Mouse (Mus musculus) lung, postnatal 36 days (tissue): ENCODE measurements around the gene Arfip1.

Source experiments
- DNase-seq: peaks from one replicate; pipeline ENCODE4 v3.0.0; 2022; ENCODE audit warnings: mixed read lengths

The Arfip1 gene

DNA sequence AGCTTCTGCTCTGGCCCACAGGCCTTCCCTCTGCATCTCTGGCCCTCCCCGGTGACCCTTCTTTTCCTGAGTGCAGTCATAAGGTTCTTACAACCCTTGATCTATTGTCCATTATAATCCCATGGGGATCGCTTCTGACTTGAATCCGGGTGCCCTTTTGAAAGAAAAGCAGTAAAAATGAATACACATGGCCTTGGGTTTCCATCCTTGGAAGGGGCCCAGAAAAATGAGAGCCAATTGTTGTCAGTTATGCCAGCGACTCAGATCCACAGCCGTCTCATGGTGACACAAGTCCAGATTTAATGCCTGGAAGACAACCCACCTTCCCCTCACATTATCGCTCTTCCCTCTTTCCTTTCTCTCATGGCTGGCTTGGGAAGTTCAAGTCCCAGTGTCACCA, 100.3 kb downstream of the Arfip1 start:
- no peak for DNase-seq

DNA sequence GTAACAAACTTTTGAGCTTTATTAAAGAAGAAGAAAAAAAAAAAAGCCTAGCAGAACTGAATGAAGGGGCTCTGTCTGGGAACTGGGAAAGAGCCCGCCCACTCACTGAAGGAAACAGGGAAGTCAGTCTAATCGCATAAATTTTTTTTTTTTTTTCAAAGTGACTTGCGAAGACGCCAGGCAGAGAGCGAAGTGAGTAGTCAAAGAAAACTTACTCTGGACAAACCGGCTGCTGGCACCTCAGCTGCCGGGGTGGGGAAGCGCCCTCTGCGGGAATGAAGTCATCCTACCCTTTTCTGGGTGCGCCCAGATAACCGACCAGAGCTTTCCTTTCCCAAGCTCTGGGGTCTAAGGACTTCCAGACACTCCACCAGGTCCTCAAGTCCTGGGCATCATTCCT, 101.3 kb downstream of the Arfip1 start:
- peak; percentile 74 for DNase-seq

DNA sequence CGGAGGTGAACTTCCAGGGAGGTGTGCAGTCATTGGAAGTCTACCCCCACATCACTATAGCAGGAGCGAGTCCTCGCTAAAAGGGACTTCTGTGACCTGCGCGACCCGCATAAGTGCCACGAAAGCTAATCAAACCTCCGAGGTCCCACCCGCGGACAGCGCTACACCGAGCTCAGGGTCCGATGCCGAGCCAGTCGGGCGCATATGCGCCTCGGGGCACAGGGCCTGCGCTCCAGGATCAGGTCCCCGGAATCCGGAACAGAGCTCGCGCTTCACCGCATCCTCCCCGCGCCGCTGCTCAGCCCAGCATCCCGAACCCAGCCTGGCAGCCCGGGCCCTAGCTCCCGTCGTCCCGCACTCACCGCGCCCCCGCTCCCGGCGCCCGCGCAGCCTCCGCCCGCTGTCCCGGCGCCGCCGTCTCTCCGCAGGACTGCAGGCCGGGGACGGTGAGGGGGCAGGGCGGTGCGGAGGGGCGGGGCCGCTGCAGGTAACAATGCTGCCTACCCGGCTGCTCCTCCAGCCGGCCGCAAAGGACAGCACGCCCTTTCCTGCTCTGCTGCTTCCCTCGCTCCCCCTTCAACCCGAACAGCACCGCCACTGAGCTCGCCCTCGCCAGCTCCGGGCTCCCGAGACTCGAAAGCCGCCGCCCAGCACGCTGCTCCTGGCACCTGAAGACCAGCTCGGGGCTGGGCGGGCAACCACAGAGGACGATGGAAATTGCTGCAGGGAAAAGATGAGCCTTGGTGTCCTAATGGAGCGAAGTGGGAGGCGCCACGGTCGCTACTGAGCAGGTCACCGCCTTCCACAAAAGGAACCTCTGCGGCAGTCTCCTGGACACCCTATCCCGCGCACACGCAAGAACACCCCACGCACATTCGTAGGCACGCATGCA, 102.2 kb downstream of the Arfip1 start, which contains the start of gene Fhdc1:
Gene Fhdc1, minus strand, starts transcription at position 424 of the 892 bp plus-strand sequence.
- peak; percentile 80 for DNase-seq

DNA sequence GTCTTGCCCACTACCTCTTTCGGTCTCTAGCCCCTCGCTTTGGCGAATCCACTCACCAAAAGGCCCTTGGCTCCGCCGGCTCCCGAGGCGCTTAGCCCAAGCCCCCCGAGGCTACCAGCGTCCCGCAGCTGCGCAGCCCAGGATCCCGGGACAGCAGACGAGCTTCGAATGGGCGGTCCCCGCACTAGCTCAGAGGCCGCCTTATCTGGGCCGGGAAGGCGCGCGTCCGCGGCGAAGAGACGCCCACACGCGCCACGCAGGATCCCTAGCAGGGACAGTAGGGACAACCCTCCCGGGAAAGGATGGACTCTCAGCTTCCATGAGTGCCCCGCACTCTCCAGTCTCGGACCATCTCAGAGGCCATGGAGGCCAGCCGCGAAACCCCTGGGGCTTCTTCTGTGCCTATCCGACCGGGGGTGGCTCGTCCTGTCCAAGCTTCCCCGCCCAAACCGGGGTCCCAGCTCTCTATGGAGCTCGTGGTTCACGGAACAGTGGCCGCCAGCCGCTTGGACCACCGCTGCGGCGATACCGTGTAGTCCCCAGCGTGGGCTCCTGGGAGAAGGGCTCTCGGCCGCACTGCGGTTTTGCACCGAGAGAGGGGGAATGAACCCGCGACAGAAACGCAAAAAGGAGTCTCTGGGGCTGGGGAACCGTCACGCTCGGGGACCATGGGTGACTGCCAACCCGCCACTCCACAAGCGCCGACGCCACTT, 103.0 kb downstream of the Arfip1 start:
- peak; percentile 67 for DNase-seq

DNA sequence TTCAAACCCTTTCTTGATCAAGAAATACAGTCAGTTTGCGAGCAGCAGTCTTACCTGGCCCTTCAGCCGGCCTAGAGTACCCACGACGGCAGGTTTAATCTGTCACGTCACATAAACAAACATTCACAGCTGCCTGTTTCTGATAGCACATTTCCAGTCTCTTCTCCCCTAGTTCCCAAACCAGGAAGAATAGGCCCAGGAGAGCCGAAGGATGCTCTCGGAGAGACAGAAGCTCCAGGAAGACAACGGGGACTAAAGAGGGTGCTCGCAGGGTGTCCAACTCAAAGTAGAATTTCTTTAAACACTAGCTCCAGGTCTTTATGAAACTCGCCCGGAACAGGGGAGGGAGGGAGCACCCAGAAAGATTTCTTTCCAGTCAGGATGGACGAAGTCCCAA, 103.5 kb downstream of the Arfip1 start:
- no peak for DNase-seq

DNA sequence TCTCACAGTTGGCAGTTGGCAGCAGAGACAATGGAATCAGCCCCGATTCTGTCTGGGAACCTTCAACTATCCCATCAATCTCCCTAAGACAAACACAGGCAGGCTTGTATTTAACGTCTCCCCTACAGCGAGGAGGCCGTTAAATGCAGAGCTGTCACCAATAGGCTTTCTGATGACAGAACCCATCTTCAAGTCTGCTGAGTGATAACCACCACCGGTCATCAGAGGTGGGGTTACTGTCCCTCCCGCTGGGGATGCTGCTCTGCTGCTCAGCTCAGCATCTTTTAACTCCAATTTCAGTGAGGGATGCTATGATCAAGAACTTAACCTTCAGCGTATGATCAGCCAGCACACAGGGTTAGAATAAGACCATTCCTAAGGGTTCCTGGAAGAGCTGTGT, 104.2 kb downstream of the Arfip1 start:
- no peak for DNase-seq

DNA sequence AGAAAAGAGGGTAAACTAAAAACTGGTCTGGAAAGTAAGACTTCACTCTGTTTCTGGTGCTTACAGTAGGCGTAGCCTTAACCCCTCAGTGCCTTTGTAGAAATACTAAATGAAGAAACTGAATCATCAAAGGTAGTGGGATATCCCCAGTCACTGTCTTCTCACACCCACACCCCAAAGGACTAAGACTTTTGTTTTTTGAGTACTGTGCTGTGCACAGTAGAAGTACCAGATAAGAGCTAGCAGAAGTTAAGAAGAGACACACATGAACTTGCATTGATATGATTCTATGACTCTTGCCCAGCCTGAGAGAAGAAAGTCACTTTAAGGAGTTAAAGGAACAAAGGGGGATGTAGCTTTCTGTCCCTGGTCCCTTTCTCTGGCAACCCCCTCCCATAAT, 104.9 kb downstream of the Arfip1 start:
- no peak for DNase-seq

GRCm38 (mm10) chr3:84474981-84475775, 107.2 kb downstream of the Arfip1 start:
- no peak for DNase-seq

DNA sequence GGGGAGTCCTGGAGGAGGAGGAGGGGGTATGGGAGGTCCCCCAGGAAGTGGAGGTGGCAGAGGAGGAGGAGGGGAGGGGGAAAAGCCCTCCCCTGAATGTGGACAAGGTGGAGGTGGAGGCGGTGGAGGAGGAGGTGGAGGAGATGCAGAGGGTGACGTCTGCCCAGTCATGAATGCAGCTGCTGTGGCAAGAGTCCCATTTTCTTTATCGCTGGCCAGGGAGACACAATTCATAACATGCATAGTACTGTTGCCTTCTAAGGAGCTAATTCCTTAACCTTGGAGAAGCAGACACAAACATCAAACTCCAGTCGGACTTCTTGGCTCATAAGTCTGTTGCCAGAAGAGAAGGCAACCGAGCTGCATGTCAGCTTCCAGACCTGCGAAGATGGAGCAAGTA, 108.0 kb downstream of the Arfip1 start:
- DNase-seq, result no peak

GRCm38 (mm10) chr3:84472955-84473354, 109.5 kb downstream of the Arfip1 start:
- DNase-seq, result peak; percentile 56

DNA sequence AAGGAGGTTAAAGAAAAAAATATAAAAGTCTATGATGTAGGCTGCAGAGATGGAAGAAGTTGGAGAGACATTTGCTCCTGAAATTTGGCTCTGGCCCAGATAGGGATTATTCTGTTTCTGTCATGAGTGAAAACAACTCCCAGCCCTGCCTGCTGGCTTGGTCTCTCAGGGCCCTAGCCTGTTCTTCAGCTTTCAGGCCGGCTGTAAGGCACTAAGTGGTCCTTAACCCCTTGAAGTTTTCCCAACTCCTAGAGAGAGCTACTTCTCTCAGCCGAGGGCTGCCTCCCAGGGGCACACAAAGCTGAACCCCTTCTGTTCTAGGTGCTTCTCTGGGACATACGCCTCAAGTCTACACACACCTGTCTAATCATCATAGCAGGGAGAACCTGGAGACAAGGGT, 109.9 kb downstream of the Arfip1 start:
- peak; percentile 35 for DNase-seq

- no peak for DNase-seq
Measured at GRCm38 (mm10) chr3:84471146-84471545, 111.3 kb downstream of the Arfip1 start.

DNA sequence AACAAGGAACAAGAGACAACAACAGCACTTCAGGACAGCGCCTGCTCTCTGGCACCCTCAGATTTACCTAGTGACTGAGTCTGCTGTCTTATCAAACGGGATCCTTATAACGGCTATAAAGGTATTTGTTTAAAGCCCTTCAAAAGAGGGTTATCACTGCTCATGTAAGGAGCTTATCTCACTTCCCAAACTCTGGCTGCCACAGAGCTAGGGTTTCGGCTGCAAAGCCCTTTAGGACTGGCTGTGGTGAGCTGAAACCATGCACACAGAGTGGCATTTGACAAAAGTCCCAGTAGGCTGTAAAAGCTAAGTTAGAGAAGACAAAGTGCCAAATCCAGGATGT, 114.3 kb downstream of the Arfip1 start:
- DNase-seq, result no peak

GRCm38 (mm10) chr3:84467419-84468110, 114.9 kb downstream of the Arfip1 start:
- DNase-seq, result peak; percentile 49

GRCm38 (mm10) chr3:84465822-84466500, 116.5 kb downstream of the Arfip1 start:
- DNase-seq, result no peak

DNA sequence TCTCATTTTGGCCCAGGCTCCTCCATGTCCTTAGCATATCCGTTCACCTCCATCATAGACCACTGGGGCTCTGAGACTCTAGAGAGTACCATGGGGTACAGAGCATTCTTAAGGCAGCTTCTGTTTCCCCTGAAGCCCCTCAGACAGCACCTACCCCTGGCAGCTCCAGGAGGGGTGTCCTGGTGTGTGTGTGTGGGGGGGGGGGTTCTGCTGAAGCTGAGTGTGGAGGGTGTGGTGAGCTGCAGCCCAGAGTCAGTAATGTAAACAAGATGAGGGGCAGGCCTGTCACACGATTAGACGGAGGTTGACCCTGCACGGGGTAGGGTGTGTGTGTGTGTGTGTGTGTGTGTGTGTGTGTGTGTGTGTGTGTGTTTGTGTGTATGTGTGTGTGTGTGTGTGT, 120.7 kb downstream of the Arfip1 start:
- no peak for DNase-seq

DNA sequence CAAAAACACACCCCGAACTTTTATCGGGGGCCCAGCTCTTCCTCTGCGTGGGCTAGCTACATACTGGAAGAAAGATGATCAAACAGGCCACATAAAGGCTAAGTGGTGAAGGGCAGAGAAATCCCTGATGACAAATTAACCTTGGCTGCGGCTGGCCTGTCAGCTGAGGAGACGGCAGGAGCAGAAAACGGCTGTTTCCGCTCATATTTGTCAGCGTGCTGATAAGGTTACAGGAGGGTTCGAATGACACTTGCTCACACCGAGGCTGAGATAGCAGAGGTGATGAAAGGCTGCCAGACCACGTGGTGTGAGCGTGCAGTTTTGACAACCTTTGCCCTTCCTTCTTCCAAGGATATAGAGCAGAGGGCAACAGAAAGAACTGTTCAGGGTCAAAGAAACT, 121.5 kb downstream of the Arfip1 start:
- no peak for DNase-seq

- DNase-seq, result no peak
Measured at GRCm38 (mm10) chr3:84460499-84460898, 121.9 kb downstream of the Arfip1 start.

- peak; percentile 67 for DNase-seq
Measured at GRCm38 (mm10) chr3:84455733-84456417, 126.5 kb downstream of the Arfip1 start.

- DNase-seq, result no peak
Measured at GRCm38 (mm10) chr3:84450651-84451050, 131.8 kb downstream of the Arfip1 start.

DNA sequence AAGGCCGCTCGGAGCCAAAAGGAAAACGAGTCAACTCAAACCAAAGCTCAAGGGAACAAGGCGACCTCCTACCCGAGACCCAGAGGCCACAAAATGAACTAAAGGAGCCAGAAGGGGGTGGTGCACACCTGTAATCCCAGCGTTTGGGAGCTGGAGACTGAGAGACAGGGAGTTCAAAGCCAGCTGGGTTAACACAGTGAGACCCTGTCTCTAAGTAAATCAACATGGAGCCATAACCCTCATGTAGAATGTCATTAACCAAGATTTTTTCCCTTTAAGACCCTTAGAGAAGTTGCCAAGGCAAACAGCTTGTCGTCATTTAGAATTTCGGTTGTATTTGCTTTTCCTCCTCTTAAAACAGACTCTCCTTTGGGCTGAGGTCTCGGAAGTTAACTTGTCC, 133.4 kb downstream of the Arfip1 start:
- no peak for DNase-seq

GRCm38 (mm10) chr3:84447803-84448202, 134.6 kb downstream of the Arfip1 start:
- DNase-seq, result no peak
